Mouse (Mus musculus): ENCODE measurements around the gene 4930578C19Rik. TPM values are rescaled to one million over a fixed set of nuclear protein-coding genes. Genes with fewer than 3 reads are reported as not detected.

The 4930578C19Rik gene
- 1 to 10 TPM in 1 of 2 experiments, under 1 TPM in 1; 0.96 to 1.5 TPM for total RNA-seq (2021)
- long read RNA-seq, experiment 1 = 0 reads
- long read RNA-seq, experiment 2 = 0 reads

GRCm38 (mm10) chrX:18461198-18461601 lies at the start of gene 4930578C19Rik:
4930578C19Rik (minus strand) TSS chrX:18461397.
- TF ChIP-seq CTCF (conservative IDR thresholded peaks at IDR 0.05) = no peak
- no peak for DNase-seq (ENCODE audit: low spot score in 2 of 2)
- Histone ChIP-seq H3K4me3 (no peak within 1 kb of the TSS), H3K27ac (peak within 1 kb of the TSS; percentile 48; the same call in 1 of the 2 replicates)

- no peak for DNase-seq (ENCODE audit: low spot score in 2 of 2)
- H3K4me3 ChIP-seq = no peak overlapping the region
- no peak for TF ChIP-seq CTCF (conservative IDR thresholded peaks at IDR 0.05)
- H3K27ac ChIP-seq = no peak overlapping the region
Measured at GRCm38 (mm10) chrX:18467690-18468089, 6.5 kb upstream of the 4930578C19Rik start.

- TF ChIP-seq CTCF (conservative IDR thresholded peaks at IDR 0.05) = no peak
- H3K4me3 ChIP-seq = no peak overlapping the region
- no peak overlapping the region for H3K27ac ChIP-seq
- no peak for DNase-seq (ENCODE audit: low spot score in 2 of 2)
Measured at GRCm38 (mm10) chrX:18462879-18463278, 1.7 kb upstream of the 4930578C19Rik start.

- no peak overlapping the region for H3K27ac ChIP-seq
- peak; percentile 15 to 17 for DNase-seq (ENCODE audit: low spot score in 2 of 2)
Measured at GRCm38 (mm10) chrX:18451559-18451958, 9.6 kb downstream of the 4930578C19Rik start.

GRCm38 (mm10) chrX:18442066-18442465 lies 19.1 kb downstream of the 4930578C19Rik start:
- peak overlapping the region; percentile 13; the same call in 1 of the 2 replicates for H3K4me3 ChIP-seq
- H3K27ac ChIP-seq = peak overlapping the region; percentile 36; the same call in 1 of the 2 replicates
- peak; percentile 88 for TF ChIP-seq CTCF (conservative IDR thresholded peaks at IDR 0.05)
- DNase-seq (ENCODE audit: low spot score in 2 of 2) = peak; percentile 56 to 65

More at GRCm38 (mm10) chrX:18451559-18451958, 9.6 kb downstream of the 4930578C19Rik start:
- no peak overlapping the region for H3K4me3 ChIP-seq
- no peak for TF ChIP-seq CTCF (conservative IDR thresholded peaks at IDR 0.05)

GRCm38 (mm10) chrX:18425451-18425850 lies 35.7 kb downstream of the 4930578C19Rik start:
- no peak overlapping the region for H3K4me3 ChIP-seq
- no peak overlapping the region for H3K27ac ChIP-seq
- TF ChIP-seq CTCF (conservative IDR thresholded peaks at IDR 0.05) = no peak
- no peak for DNase-seq (ENCODE audit: low spot score in 2 of 2)

- TF ChIP-seq CTCF (conservative IDR thresholded peaks at IDR 0.05) = no peak
- no peak overlapping the region for H3K4me3 ChIP-seq
- no peak for DNase-seq (ENCODE audit: low spot score in 2 of 2)
- H3K27ac ChIP-seq = no peak overlapping the region
Measured at GRCm38 (mm10) chrX:18423206-18423605, 38.0 kb downstream of the 4930578C19Rik start.

GRCm38 (mm10) chrX:18420161-18420784 lies 40.9 kb downstream of the 4930578C19Rik start:
- DNase-seq (ENCODE audit: low spot score in 2 of 2) = no peak
- TF ChIP-seq CTCF (conservative IDR thresholded peaks at IDR 0.05) = no peak
- no peak overlapping the region for H3K27ac ChIP-seq
- H3K4me3 ChIP-seq = no peak overlapping the region

- Histone ChIP-seq H3K27ac (no peak overlapping the region), H3K4me3 (no peak overlapping the region)
- TF ChIP-seq CTCF (conservative IDR thresholded peaks at IDR 0.05) = no peak
- DNase-seq (ENCODE audit: low spot score in 2 of 2) = no peak
Measured at GRCm38 (mm10) chrX:18418977-18419376, 42.2 kb downstream of the 4930578C19Rik start.

- DNase-seq (ENCODE audit: low spot score in 2 of 2) = no peak
- H3K4me3 ChIP-seq = no peak overlapping the region
- H3K27ac ChIP-seq = no peak overlapping the region
- TF ChIP-seq CTCF (conservative IDR thresholded peaks at IDR 0.05) = no peak
Measured at GRCm38 (mm10) chrX:18414560-18414959, 46.6 kb downstream of the 4930578C19Rik start.

GRCm38 (mm10) chrX:18411071-18411840 lies 49.9 kb downstream of the 4930578C19Rik start:
- no peak for DNase-seq (ENCODE audit: low spot score in 2 of 2)
- TF ChIP-seq CTCF (conservative IDR thresholded peaks at IDR 0.05) = no peak
- Histone ChIP-seq H3K27ac (no peak overlapping the region), H3K4me3 (no peak overlapping the region)

- DNase-seq (ENCODE audit: low spot score in 2 of 2) = no peak
- H3K27ac ChIP-seq = 0 out of 2 replicates have a peak overlapping the region, but pooled peaks have one; percentile 10
- no peak for TF ChIP-seq CTCF (conservative IDR thresholded peaks at IDR 0.05)
- no peak overlapping the region for H3K4me3 ChIP-seq
Measured at GRCm38 (mm10) chrX:18409598-18409997, 51.6 kb downstream of the 4930578C19Rik start.

- no peak for DNase-seq (ENCODE audit: low spot score in 2 of 2)
- TF ChIP-seq CTCF (conservative IDR thresholded peaks at IDR 0.05) = no peak
Measured at GRCm38 (mm10) chrX:18402296-18402695, 58.9 kb downstream of the 4930578C19Rik start.

More at GRCm38 (mm10) chrX:18402296-18402695, 58.9 kb downstream of the 4930578C19Rik start:
- Histone ChIP-seq H3K4me3 (no peak overlapping the region), H3K27ac (no peak overlapping the region)

Data from layer of hippocampus, adult 2 months (tissue).